Mouse (Mus musculus) CH12.LX (cell line): Measurements from ENCODE around the gene Col5a3. TPM values are rescaled to one million over a fixed set of nuclear protein-coding genes. Genes with fewer than 3 reads are reported as not detected.

ENCODE experiments used
- DNase-seq: peaks from one replicate; pipeline ENCODE4 v3.0.0-alpha.2; 2013; ENCODE audit errors: extremely low read depth
- H3K27ac ChIP-seq: 2 replicates; pipeline ENCODE4 v1.5.1; 2012; ENCODE audit warnings: low read depth, mild to moderate bottlenecking, control low read depth, moderate library complexity; ENCODE audit not compliant: insufficient read depth
- H3K27me3 ChIP-seq: replicated peaks from 2 replicates; pipeline ENCODE3; 2012; ENCODE audit warnings: inconsistent platforms
- H3K36me3 ChIP-seq, 2 experiments: replicated peaks in 1 of 2; 2 replicates each; pipeline versions ENCODE3 to v1.6.1; 2012; ENCODE audit warnings: inconsistent platforms in 1 of 2, low read length in 1 of 2, mild to moderate bottlenecking in 1 of 2, mixed read lengths in 1 of 2, moderate library complexity in 1 of 2; ENCODE audit not compliant: control insufficient read depth in 1 of 2, insufficient read depth in 1 of 2
- H3K4me1 ChIP-seq, 2 experiments: 2 replicates each; pipeline ENCODE4 v1.6.1; 2012; ENCODE audit warnings: inconsistent platforms in 1 of 2, moderate library complexity in 1 of 2; ENCODE audit not compliant: insufficient read depth in 2 of 2, control insufficient read depth in 1 of 2
- H3K4me2 ChIP-seq: 2 replicates; pipeline ENCODE4 v1.6.1; 2012; ENCODE audit warnings: low read depth, mild to moderate bottlenecking, control low read depth; ENCODE audit not compliant: poor library complexity, insufficient read depth, severe bottlenecking
- H3K4me3 ChIP-seq, 3 experiments: fragments of 150-350 bp in 1 of 3; sonication (generic) in 1 of 3; replicated peaks in 1 of 3; 2 replicates each; pipeline versions ENCODE3 to v1.5.1; 2011 to 2012; ENCODE audit warnings: low read depth in 2 of 3, low read length in 2 of 3, mild to moderate bottlenecking in 2 of 3, moderate library complexity in 2 of 3, control low read depth in 1 of 3, improper control_type of control experiment in 1 of 3, inconsistent platforms in 1 of 3, mixed read lengths in 1 of 3; ENCODE audit not compliant: poor library complexity in 1 of 3
- H3K79me2 ChIP-seq: replicated peaks from 2 replicates; pipeline ENCODE4 v1.6.1; 2012; ENCODE audit warnings: mild to moderate bottlenecking, moderate library complexity; ENCODE audit not compliant: control insufficient read depth, poor library complexity, insufficient read depth, severe bottlenecking; ENCODE audit errors: extremely low read depth
- H3K9ac ChIP-seq: 2 replicates; pipeline ENCODE4 v1.6.1; 2012; ENCODE audit warnings: low read depth, mild to moderate bottlenecking, control low read depth, moderate library complexity; ENCODE audit not compliant: insufficient read depth
- H3K9me3 ChIP-seq: replicated peaks from 2 replicates; pipeline ENCODE3; 2012; ENCODE audit warnings: low read length, inconsistent platforms, mixed read lengths
- BHLHE40 ChIP-seq: IDR thresholded peaks from 2 replicates; pipeline ENCODE4 v1.6.1; 2011; ENCODE audit warnings: mild to moderate bottlenecking, low read depth, low read length, improper control_type of control experiment
- CHD1 ChIP-seq: IDR thresholded peaks from 2 replicates; pipeline ENCODE4 v1.6.1; 2012; ENCODE audit warnings: low read depth, low read length, improper control_type of control experiment, inconsistent platforms
- GABPA ChIP-seq: IDR thresholded peaks from 2 replicates; pipeline ENCODE4 v1.6.1; 2012; ENCODE audit warnings: low read depth, low read length, improper control_type of control experiment, inconsistent platforms; ENCODE audit not compliant: insufficient replicate concordance
- JUN ChIP-seq: IDR thresholded peaks from 2 replicates; pipeline ENCODE4 v1.6.1; 2011; ENCODE audit warnings: low read depth, mild to moderate bottlenecking, low read length, improper control_type of control experiment, moderate library complexity; ENCODE audit not compliant: insufficient read depth
- JUND ChIP-seq: conservative IDR thresholded peaks from 2 replicates; pipeline ENCODE4 v1.6.1; 2011; ENCODE audit warnings: low read depth, low read length, improper control_type of control experiment
- MAFK ChIP-seq: IDR thresholded peaks from 2 replicates; pipeline ENCODE4 v1.6.1; 2011; ENCODE audit warnings: low read length, improper control_type of control experiment; ENCODE audit not compliant: insufficient replicate concordance
- MXI1 ChIP-seq: IDR thresholded peaks from 2 replicates; pipeline ENCODE4 v1.6.1; 2011; ENCODE audit warnings: mild to moderate bottlenecking, low read depth, low read length, improper control_type of control experiment
- MYC ChIP-seq: IDR thresholded peaks from 2 replicates; pipeline ENCODE4 v1.6.1; 2011; ENCODE audit warnings: low read depth, mild to moderate bottlenecking, improper control_type of control experiment, low read length
- POLR2AphosphoS2 ChIP-seq: IDR thresholded peaks from 2 replicates; pipeline ENCODE4 v1.6.1; 2011; ENCODE audit warnings: low read depth, low read length, improper control_type of control experiment
- UBTF ChIP-seq: IDR thresholded peaks from 2 replicates; pipeline ENCODE4 v1.6.1; 2012; ENCODE audit warnings: low read depth, mild to moderate bottlenecking, inconsistent platforms, low read length, improper control_type of control experiment, moderate library complexity
- USF1 ChIP-seq: IDR thresholded peaks from 2 replicates; pipeline ENCODE4 v1.6.1; 2014; ENCODE audit warnings: low read depth, mild to moderate bottlenecking, inconsistent platforms, low read length, improper control_type of control experiment
- USF2 ChIP-seq: conservative IDR thresholded peaks from 2 replicates; pipeline ENCODE4 v1.6.1; 2011; ENCODE audit warnings: low read depth, low read length, improper control_type of control experiment
- ZC3H11A ChIP-seq: IDR thresholded peaks from 2 replicates; pipeline ENCODE4 v1.6.1; 2012; ENCODE audit warnings: low read depth, mild to moderate bottlenecking, inconsistent platforms, low read length, improper control_type of control experiment
- ZMIZ1 ChIP-seq: IDR thresholded peaks from 2 replicates; pipeline ENCODE4 v1.6.1; 2012; ENCODE audit warnings: low read depth, mild to moderate bottlenecking, inconsistent platforms, low read length, improper control_type of control experiment
- dilution Hi-C: fragments of 300-500 bp; cut with MboI; formaldehyde crosslinking; loops from 2 replicates; pipeline ENCODE4 v1.14.3; 2020; ENCODE audit warnings: low sequenced_read_pairs; ENCODE audit not compliant: extremely low pct_unique_long_range_greater_than_20kb, extremely low pct_ligation_motif_present
- in situ Hi-C: fragments of 300-500 bp; cut with MboI; formaldehyde crosslinking; loops from 3 replicates; pipeline ENCODE4 v1.14.3; 2019; ENCODE audit warnings: low sequenced_read_pairs, low pct_ligation_motif_present, low pct_unique_long_range_greater_than_20kb, mixed read lengths
- polyA plus RNA-seq: library from polyadenylated mRNA; unstranded; fragments of >175 nt; gene quantifications from 2 replicates; pipeline ENCODE4 v1.2.1, GENCODE M21; 2012; ENCODE audit warnings: low read depth; ENCODE audit not compliant: insufficient read length
- total RNA-seq, 2 experiments: library from RNA; depleted of rRNA; stranded (reverse); fragments of 300-350 nt in 1 of 2; fragments of >200 nt in 1 of 2; gene quantifications; 2 replicates each; pipeline ENCODE4 v1.2.3; 2012 to 2014

The Col5a3 gene
- total and polyA plus RNA-seq, 3 experiments = 0.25 TPM; not detected in 2

DNA sequence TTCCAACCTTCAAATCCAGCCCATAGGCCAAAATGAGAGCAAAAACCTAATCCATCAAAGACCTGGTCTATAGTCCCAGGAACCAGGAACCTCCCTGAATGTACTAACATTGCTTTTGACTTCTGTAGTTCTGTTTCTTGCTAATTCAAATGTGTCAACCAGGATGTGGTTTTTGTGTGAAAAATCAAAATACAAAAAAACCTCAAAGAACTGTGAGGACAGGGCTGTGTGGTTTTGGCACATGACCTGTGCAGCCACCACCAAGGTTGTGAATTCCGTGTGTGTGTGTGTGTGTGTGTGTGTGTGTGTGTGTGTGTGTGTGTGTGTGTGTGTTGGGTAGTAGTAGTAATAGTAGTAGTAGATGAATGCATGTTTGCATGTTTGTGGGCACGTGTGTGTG is 49.6 kb downstream of the Col5a3 start:
- in situ Hi-C loops (no loop called here), dilution Hi-C loops (no loop called here)
- Histone ChIP-seq H3K79me2 (no peaks in the 10 kb centered on the region), H3K9me3 (no peaks in the 10 kb centered on the region), H3K4me2 (no peak overlapping the region), H3K36me3 (no peaks in the 10 kb centered on the region), H3K4me3 (no peak overlapping the region), H3K27me3 (peaks cover 29% of the 10 kb centered on the region), H3K4me1 (peaks cover 12 to 26% of the 10 kb centered on the region in 2 experiments), H3K27ac (no peak overlapping the region), H3K9ac (no peak overlapping the region)
- TF ChIP-seq JUN (no peak), MYC (no peak), GABPA (no peak), CHD1 (no peak), BHLHE40 (peak; percentile 92), POLR2AphosphoS2 (no peak), MXI1 (no peak), ZC3H11A (no peak), USF2 (no peak), USF1 (no peak), MAFK (0 out of 2 replicates have a peak, but pooled peaks have one; percentile 22)
- no peak for DNase-seq

DNA sequence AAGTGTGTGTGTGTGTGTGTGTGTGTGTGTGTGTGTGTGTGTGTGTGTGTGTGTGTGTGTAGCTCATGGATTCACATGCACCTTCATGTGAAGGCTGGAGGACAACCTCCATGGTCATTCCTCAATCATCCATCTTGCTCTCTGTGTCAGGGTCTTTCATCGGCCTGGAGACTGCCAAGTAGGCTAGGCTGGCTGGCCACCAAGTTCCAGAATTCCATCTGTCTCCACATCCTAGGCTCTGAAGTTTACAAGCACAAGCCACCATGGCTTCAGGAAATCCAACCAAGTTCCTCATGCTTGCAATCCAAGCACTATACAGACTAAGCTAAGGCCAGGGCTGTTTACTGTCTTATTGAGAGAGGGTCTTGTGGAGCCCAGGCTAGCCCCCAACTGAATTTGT is 51.8 kb downstream of the Col5a3 start:
- Histone ChIP-seq H3K36me3 (no peaks in the 10 kb centered on the region), H3K27me3 (peaks cover 27% of the 10 kb centered on the region), H3K4me2 (no peak overlapping the region), H3K9ac (no peak overlapping the region), H3K9me3 (no peaks in the 10 kb centered on the region), H3K27ac (no peak overlapping the region), H3K4me3 (no peak overlapping the region), H3K4me1 (peaks cover 9 to 30% of the 10 kb centered on the region in 2 experiments), H3K79me2 (no peaks in the 10 kb centered on the region)
- TF ChIP-seq UBTF (no peak), ZMIZ1 (no peak), JUND (no peak)
- dilution Hi-C loops = no loop called here
- DNase-seq = no peak
- in situ Hi-C loops = no loop called here
